Mouse (Mus musculus) forebrain, embryonic 11.5 days (tissue): ENCODE results near the gene Cela2a. TPM values are rescaled to one million over a fixed set of nuclear protein-coding genes. Genes with fewer than 3 reads are reported as not detected.

Source experiments
- ATAC-seq: fragments of 200-750 bp; cut with Nextera tagmentation; replicated peaks from 2 replicates; pipeline ENCODE4 v1.8.0; 2017; ENCODE audit warnings: moderate TSS enrichment; ENCODE audit not compliant: low FRiP score
- DNase-seq: peaks from one replicate; pipeline ENCODE4 v3.0.0-alpha.2; 2017; ENCODE audit warnings: low spot score
- H3K27ac ChIP-seq: fragments of 300-500 bp; sonication (generic); 2 replicates; pipeline ENCODE4 v1.5.1; 2014; ENCODE audit warnings: low read depth, low read length
- H3K27me3 ChIP-seq: fragments of 300-500 bp; sonication (generic); 2 replicates; pipeline ENCODE4 v1.6.1; 2014; ENCODE audit warnings: mild to moderate bottlenecking, low read length, mixed read lengths; ENCODE audit not compliant: control insufficient read depth, insufficient read depth
- H3K36me3 ChIP-seq: fragments of 300-500 bp; sonication (generic); 2 replicates; pipeline ENCODE4 v1.6.1; 2014; ENCODE audit warnings: mild to moderate bottlenecking, low read length, moderate library complexity, mixed read lengths; ENCODE audit not compliant: control insufficient read depth, insufficient read depth
- H3K4me1 ChIP-seq: fragments of 300-500 bp; sonication (generic); replicated peaks from 2 replicates; pipeline ENCODE4 v1.6.1; 2014; ENCODE audit warnings: low read length, mixed read lengths; ENCODE audit not compliant: control insufficient read depth, insufficient read depth
- H3K4me2 ChIP-seq: fragments of 300-500 bp; sonication (generic); 2 replicates; pipeline ENCODE4 v1.6.1; 2014; ENCODE audit warnings: low read depth, mild to moderate bottlenecking, low read length, moderate library complexity, mixed read lengths; ENCODE audit not compliant: severe bottlenecking
- H3K4me3 ChIP-seq: fragments of 300-500 bp; sonication (generic); 2 replicates; pipeline ENCODE4 v1.5.1; 2014; ENCODE audit warnings: low read depth, low read length
- H3K9ac ChIP-seq: fragments of 300-500 bp; sonication (generic); 2 replicates; pipeline ENCODE4 v1.6.1; 2014; ENCODE audit warnings: low read length
- H3K9me3 ChIP-seq: fragments of 300-500 bp; sonication (generic); 2 replicates; pipeline ENCODE4 v1.6.1; 2016; ENCODE audit warnings: low read length, mixed read lengths; ENCODE audit not compliant: control insufficient read depth
- WGBS: fragments of 180-500 bp; shearing (Covaris S2); extraction: QIAGEN DNeasy Blood & Tissue Kit; methylation state at CpG from one replicate; pipeline ENCODE4 v1.1.7; 2014; 5-methylcytosine and 5-hydroxymethylcytosine counted together
- polyA plus RNA-seq: library from polyadenylated mRNA; unstranded; fragments of >200 nt; fragmentation: Nextera tagmentation; extraction: Ambion mirVana; gene quantifications from 2 replicates; pipeline ENCODE4 v1.2.1, GENCODE M21; 2014

The Cela2a gene
- polyA plus RNA-seq, 1 experiment from 2014 or later, result not detected

GRCm38 (mm10) chr4:141791951-141792350, 34.0 kb downstream of the Cela2a start:
- H3K27ac ChIP-seq, result no peak overlapping the region
- H3K36me3 ChIP-seq, result no peaks in the 10 kb centered on the region
- H3K27me3 ChIP-seq, result no peaks in the 10 kb centered on the region
- H3K9me3 ChIP-seq, result no peaks in the 10 kb centered on the region
- WGBS, result 91% methylated on average over 8 of the region's 8 CpGs
- ATAC-seq (no peak), DNase-seq (no peak)
- H3K9ac ChIP-seq, result no peak overlapping the region
- no peak overlapping the region for H3K4me3 ChIP-seq
- H3K4me1 ChIP-seq, result peaks cover 7% of the 10 kb centered on the region
- H3K4me2 ChIP-seq, result no peak overlapping the region

DNA sequence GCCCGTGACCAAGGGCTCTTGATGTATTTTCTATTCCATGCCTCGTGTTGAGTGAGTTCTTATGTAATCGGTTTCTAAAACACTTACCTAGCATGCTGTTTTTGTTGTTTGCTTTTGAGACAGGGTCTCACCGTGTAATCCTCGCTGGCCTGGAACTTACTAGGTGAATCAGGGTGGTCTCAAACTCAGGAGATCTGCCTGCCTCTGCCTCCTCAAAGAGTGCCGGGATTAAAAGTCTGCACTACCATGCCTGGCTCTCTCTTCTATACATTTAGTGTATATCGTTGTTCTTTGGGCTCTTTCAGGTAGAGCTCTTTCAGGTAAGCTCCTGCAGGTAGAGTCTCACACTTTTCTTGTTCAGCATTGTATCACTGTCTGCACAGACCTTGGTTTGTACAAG, 34.5 kb downstream of the Cela2a start:
- Histone ChIP-seq H3K9ac (no peak overlapping the region), H3K9me3 (no peaks in the 10 kb centered on the region), H3K27me3 (no peaks in the 10 kb centered on the region), H3K27ac (no peak overlapping the region), H3K4me3 (no peak overlapping the region), H3K4me1 (peaks cover 7% of the 10 kb centered on the region), H3K4me2 (no peak overlapping the region), H3K36me3 (no peaks in the 10 kb centered on the region)
- WGBS, result 86% methylated on average over 7 of the region's 7 CpGs
- ATAC-seq (no peak), DNase-seq (no peak)

DNA sequence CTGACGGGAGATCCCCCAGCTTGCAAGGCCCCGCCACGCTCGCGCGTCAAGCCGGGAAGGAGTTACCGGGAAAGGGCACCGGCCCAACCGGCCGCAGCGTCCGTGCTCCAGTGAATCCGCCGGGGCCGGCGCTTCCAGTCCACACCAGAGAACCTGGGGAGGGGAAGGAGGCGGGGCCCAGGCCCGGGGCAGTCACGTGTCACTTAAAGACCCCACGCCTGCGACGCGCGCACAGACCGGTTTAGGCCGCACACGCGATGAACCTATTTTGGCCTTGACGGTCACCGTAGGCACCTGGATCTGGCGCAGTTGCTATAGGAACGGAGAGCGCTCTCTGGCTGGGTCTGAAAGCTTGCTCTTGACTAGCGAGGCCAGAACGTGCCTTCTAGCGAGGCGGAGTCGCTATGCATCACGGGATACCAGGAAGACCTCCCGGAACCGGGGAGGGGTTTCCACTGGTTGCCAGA, 35.4 kb downstream of the Cela2a start, which contains the start of gene Dnajc16:
TSS of gene Dnajc16 (minus strand) at position 408 of the 467 bp plus-strand sequence.
- ATAC-seq, result peak; percentile 87
- Histone ChIP-seq H3K4me3 (peak within 1 kb of the TSS; percentile 81), H3K36me3 (no peaks in the 10 kb centered on the region), H3K9ac (peak within 1 kb of the TSS; percentile 82), H3K4me2 (peak within 1 kb of the TSS; percentile 80), H3K9me3 (no peaks in the 10 kb centered on the region), H3K4me1 (peaks cover 7% of the 10 kb centered on the region), H3K27me3 (no peaks in the 10 kb centered on the region), H3K27ac (peak within 1 kb of the TSS; percentile 2; the same call in 1 of the 2 replicates)
- under 1% methylated on average over 42 of the region's 42 CpGs for WGBS
- DNase-seq, result peak; percentile 98

- Histone ChIP-seq H3K36me3 (no peaks in the 10 kb centered on the region), H3K4me3 (peak overlapping the region; percentile 81), H3K4me1 (peaks cover 7% of the 10 kb centered on the region), H3K9ac (peak overlapping the region; percentile 82), H3K27me3 (no peaks in the 10 kb centered on the region), H3K4me2 (peak overlapping the region; percentile 80), H3K27ac (0 out of 2 replicates have a peak overlapping the region, but pooled peaks have one; percentile 2), H3K9me3 (no peaks in the 10 kb centered on the region)
- no peak for ATAC-seq
- 53% methylated on average over 3 of the region's 3 CpGs for WGBS
- no peak for DNase-seq
Measured at GRCm38 (mm10) chr4:141789564-141790218, 36.3 kb downstream of the Cela2a start.

- Histone ChIP-seq H3K27ac (no peak overlapping the region), H3K36me3 (no peaks in the 10 kb centered on the region), H3K4me2 (no peak overlapping the region), H3K9ac (no peak overlapping the region), H3K4me3 (no peak overlapping the region), H3K9me3 (no peaks in the 10 kb centered on the region), H3K4me1 (peaks cover 3% of the 10 kb centered on the region), H3K27me3 (no peaks in the 10 kb centered on the region)
- 94% methylated on average over 7 of the region's 7 CpGs for WGBS
- DNase-seq (no peak), ATAC-seq (no peak)
Measured at GRCm38 (mm10) chr4:141787462-141787861, 38.5 kb downstream of the Cela2a start.

- no peak overlapping the region for H3K27ac ChIP-seq
- no peak overlapping the region for H3K4me3 ChIP-seq
- H3K9ac ChIP-seq, result no peak overlapping the region
- no peak overlapping the region for H3K4me2 ChIP-seq
- WGBS, result 88% methylated on average over 6 of the region's 6 CpGs
- peaks cover 3% of the 10 kb centered on the region for H3K4me1 ChIP-seq
- no peaks in the 10 kb centered on the region for H3K36me3 ChIP-seq
- H3K27me3 ChIP-seq, result no peaks in the 10 kb centered on the region
- H3K9me3 ChIP-seq, result no peaks in the 10 kb centered on the region
- ATAC-seq (no peak), DNase-seq (no peak)
Measured at GRCm38 (mm10) chr4:141787046-141787445, 38.9 kb downstream of the Cela2a start.

DNA sequence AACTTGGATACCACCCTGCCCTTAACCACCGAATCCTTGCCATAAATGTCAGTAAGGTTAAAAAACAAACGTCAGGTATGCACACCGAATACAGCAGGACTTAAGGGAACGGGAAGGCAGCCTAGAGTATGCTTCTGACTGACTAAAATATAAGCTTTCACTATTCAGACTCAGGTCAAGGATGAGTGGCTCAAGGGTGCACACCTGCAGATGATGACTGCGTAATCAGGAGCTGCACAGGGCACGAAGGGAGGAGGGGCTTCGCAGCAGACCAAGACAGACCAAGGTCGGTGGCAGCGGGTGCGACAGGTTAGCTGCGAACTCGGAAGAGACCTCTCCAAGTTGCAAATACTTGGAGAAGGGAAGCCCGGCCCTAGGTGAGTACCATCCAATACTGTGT, 39.8 kb downstream of the Cela2a start:
- Histone ChIP-seq H3K4me3 (no peak overlapping the region), H3K36me3 (no peaks in the 10 kb centered on the region), H3K4me2 (no peak overlapping the region), H3K9me3 (no peaks in the 10 kb centered on the region), H3K9ac (no peak overlapping the region), H3K27me3 (no peaks in the 10 kb centered on the region), H3K4me1 (peaks cover 3% of the 10 kb centered on the region), H3K27ac (no peak overlapping the region)
- no peak for ATAC-seq
- no peak for DNase-seq
- WGBS, result 92% methylated on average over 13 of the region's 13 CpGs

GRCm38 (mm10) chr4:141784835-141785234, 41.1 kb downstream of the Cela2a start:
- Histone ChIP-seq H3K36me3 (no peaks in the 10 kb centered on the region), H3K9me3 (no peaks in the 10 kb centered on the region), H3K4me1 (peaks cover 1% of the 10 kb centered on the region), H3K27ac (no peak overlapping the region), H3K4me2 (no peak overlapping the region), H3K27me3 (no peaks in the 10 kb centered on the region), H3K9ac (no peak overlapping the region), H3K4me3 (no peak overlapping the region)
- DNase-seq (no peak), ATAC-seq (no peak)
- WGBS, result 90% methylated on average over 5 of the region's 5 CpGs
